Mouse (Mus musculus) embryonic facial prominence, embryonic 12.5 days (tissue): ENCODE measurements around the gene Spsb3. TPM values are rescaled to one million over a fixed set of nuclear protein-coding genes. Genes with fewer than 3 reads are reported as not detected.

Experiments
- ATAC-seq: fragments of 200-750 bp; cut with Nextera tagmentation; 2 replicates; pipeline ENCODE4 v1.8.0; 2017; ENCODE audit not compliant: insufficient number of reproducible peaks, insufficient read depth, low FRiP score, low TSS enrichment
- H3K27ac ChIP-seq: fragments of 300-500 bp; sonication (generic); 2 replicates; pipeline ENCODE4 v1.5.1; 2016; ENCODE audit warnings: mild to moderate bottlenecking
- H3K27me3 ChIP-seq: fragments of 300-500 bp; sonication (generic); 2 replicates; pipeline ENCODE4 v1.6.1; 2016; ENCODE audit warnings: mild to moderate bottlenecking, moderate library complexity
- H3K36me3 ChIP-seq: fragments of 300-500 bp; sonication (generic); 2 replicates; pipeline ENCODE4 v1.6.1; 2016; ENCODE audit warnings: mild to moderate bottlenecking
- H3K4me1 ChIP-seq: fragments of 300-500 bp; sonication (generic); 2 replicates; pipeline ENCODE4 v1.6.1; 2016
- H3K4me2 ChIP-seq: fragments of 300-500 bp; sonication (generic); replicated peaks from 2 replicates; pipeline ENCODE4 v1.6.1; 2016; ENCODE audit warnings: mild to moderate bottlenecking, moderate library complexity
- H3K4me3 ChIP-seq: fragments of 300-500 bp; sonication (generic); 2 replicates; pipeline ENCODE4 v1.5.1; 2016; ENCODE audit warnings: mild to moderate bottlenecking
- H3K9ac ChIP-seq: fragments of 300-500 bp; sonication (generic); 2 replicates; pipeline ENCODE4 v1.6.1; 2016; ENCODE audit warnings: mild to moderate bottlenecking, moderate library complexity
- H3K9me3 ChIP-seq: fragments of 300-500 bp; sonication (generic); 2 replicates; pipeline ENCODE4 v1.6.1; 2016; ENCODE audit warnings: mild to moderate bottlenecking, moderate library complexity
- WGBS: fragments of 180-500 bp; shearing (Covaris S2); methylation state at CpG from one replicate; pipeline ENCODE4 v1.1.7; 2016; 5-methylcytosine and 5-hydroxymethylcytosine counted together
- polyA plus RNA-seq: library from polyadenylated mRNA; unstranded; fragments of >200 nt; fragmentation: Nextera tagmentation; extraction: Ambion mirVana; gene quantifications from 2 replicates; pipeline ENCODE4 v1.2.1, GENCODE M21; 2016

The Spsb3 gene
- polyA plus RNA-seq, 1 experiment from 2014 or later, result 43.3 TPM

GRCm38 (mm10) chr17:24898041-24898854, 11.8 kb downstream of the Spsb3 start:
- ATAC-seq, result no peak
- Histone ChIP-seq H3K4me3 (no peak overlapping the region), H3K9me3 (no peaks in the 10 kb centered on the region), H3K27me3 (no peaks in the 10 kb centered on the region), H3K4me1 (peaks cover 25% of the 10 kb centered on the region), H3K9ac (no peak overlapping the region), H3K27ac (no peak overlapping the region), H3K4me2 (no peak overlapping the region), H3K36me3 (peaks cover 67% of the 10 kb centered on the region)
- whole genome bisulfite sequencing, result 77% methylated on average over 4 of the region's 4 CpGs

GRCm38 (mm10) chr17:24899153-24899552, 12.7 kb downstream of the Spsb3 start:
- 90% methylated on average over 5 of the region's 5 CpGs for WGBS
- Histone ChIP-seq H3K4me3 (no peak overlapping the region), H3K36me3 (peaks cover 73% of the 10 kb centered on the region), H3K9me3 (no peaks in the 10 kb centered on the region), H3K27ac (0 out of 2 replicates have a peak overlapping the region, but pooled peaks have one; percentile 2), H3K4me2 (no peak overlapping the region), H3K27me3 (no peaks in the 10 kb centered on the region), H3K9ac (no peak overlapping the region), H3K4me1 (peaks cover 19% of the 10 kb centered on the region)
- ATAC-seq, result no peak

GRCm38 (mm10) chr17:24900014-24900413, 13.6 kb downstream of the Spsb3 start:
- H3K4me1 ChIP-seq, result peaks cover 16% of the 10 kb centered on the region
- no peaks in the 10 kb centered on the region for H3K27me3 ChIP-seq
- H3K36me3 ChIP-seq, result peaks cover 82% of the 10 kb centered on the region
- 94% methylated on average over 6 of the region's 6 CpGs for WGBS
- H3K27ac ChIP-seq, result no peak overlapping the region
- no peaks in the 10 kb centered on the region for H3K9me3 ChIP-seq
- H3K9ac ChIP-seq, result no peak overlapping the region
- H3K4me3 ChIP-seq, result no peak overlapping the region
- no peak overlapping the region for H3K4me2 ChIP-seq
- ATAC-seq, result no peak

GRCm38 (mm10) chr17:24902124-24902523, 15.7 kb downstream of the Spsb3 start:
- Histone ChIP-seq H3K36me3 (peaks cover 99% of the 10 kb centered on the region), H3K27ac (no peak overlapping the region)
- no peak for ATAC-seq

GRCm38 (mm10) chr17:24902671-24903474, 16.4 kb downstream of the Spsb3 start:
- Histone ChIP-seq H3K36me3 (peaks cover 99% of the 10 kb centered on the region), H3K27ac (no peak overlapping the region)
- ATAC-seq, result no peak

More at GRCm38 (mm10) chr17:24902124-24902523, 15.7 kb downstream of the Spsb3 start:
- Histone ChIP-seq H3K9me3 (no peaks in the 10 kb centered on the region), H3K27me3 (no peaks in the 10 kb centered on the region), H3K4me3 (no peak overlapping the region), H3K9ac (no peak overlapping the region), H3K4me1 (peaks cover 5% of the 10 kb centered on the region), H3K4me2 (no peak overlapping the region)
- WGBS, result 92% methylated on average over 5 of the region's 5 CpGs

GRCm38 (mm10) chr17:24903767-24904166, 17.3 kb downstream of the Spsb3 start:
- H3K9me3 ChIP-seq, result no peaks in the 10 kb centered on the region
- WGBS, result 93% methylated on average over 9 of the region's 9 CpGs
- H3K9ac ChIP-seq, result no peak overlapping the region
- ATAC-seq, result no peak
- H3K36me3 ChIP-seq, result peaks cover 99% of the 10 kb centered on the region
- H3K4me3 ChIP-seq, result no peak overlapping the region
- no peaks in the 10 kb centered on the region for H3K27me3 ChIP-seq
- H3K27ac ChIP-seq, result no peak overlapping the region
- H3K4me1 ChIP-seq, result no peaks in the 10 kb centered on the region
- H3K4me2 ChIP-seq, result no peak overlapping the region

More at GRCm38 (mm10) chr17:24902671-24903474, 16.4 kb downstream of the Spsb3 start:
- WGBS, result 65% methylated on average over 9 of the region's 9 CpGs
- Histone ChIP-seq H3K9ac (no peak overlapping the region), H3K27me3 (no peaks in the 10 kb centered on the region), H3K4me2 (no peak overlapping the region), H3K9me3 (no peaks in the 10 kb centered on the region), H3K4me3 (no peak overlapping the region), H3K4me1 (no peaks in the 10 kb centered on the region)

GRCm38 (mm10) chr17:24907591-24907990, 21.1 kb downstream of the Spsb3 start:
- peaks cover 96% of the 10 kb centered on the region for H3K36me3 ChIP-seq
- no peak overlapping the region for H3K4me3 ChIP-seq
- H3K9me3 ChIP-seq, result no peaks in the 10 kb centered on the region
- H3K4me2 ChIP-seq, result no peak overlapping the region
- H3K27ac ChIP-seq, result no peak overlapping the region
- H3K27me3 ChIP-seq, result no peaks in the 10 kb centered on the region
- no peak overlapping the region for H3K9ac ChIP-seq
- ATAC-seq, result no peak
- H3K4me1 ChIP-seq, result no peaks in the 10 kb centered on the region
- WGBS, result 95% methylated on average over 2 of the region's 2 CpGs

GRCm38 (mm10) chr17:24913984-24914383, 27.5 kb downstream of the Spsb3 start:
- no peak overlapping the region for H3K9ac ChIP-seq
- H3K4me3 ChIP-seq, result no peak overlapping the region
- no peak overlapping the region for H3K4me2 ChIP-seq
- H3K36me3 ChIP-seq, result peaks cover 94% of the 10 kb centered on the region
- H3K4me1 ChIP-seq, result no peaks in the 10 kb centered on the region
- no peak overlapping the region for H3K27ac ChIP-seq
- no peaks in the 10 kb centered on the region for H3K27me3 ChIP-seq
- no peak for ATAC-seq
- H3K9me3 ChIP-seq, result no peaks in the 10 kb centered on the region

GRCm38 (mm10) chr17:24923246-24923645, 36.8 kb downstream of the Spsb3 start:
- Histone ChIP-seq H3K27me3 (no peaks in the 10 kb centered on the region), H3K27ac (no peak overlapping the region), H3K4me3 (no peak overlapping the region), H3K36me3 (peaks cover 81% of the 10 kb centered on the region), H3K4me2 (no peak overlapping the region), H3K4me1 (no peaks in the 10 kb centered on the region), H3K9me3 (no peaks in the 10 kb centered on the region), H3K9ac (no peak overlapping the region)
- no peak for ATAC-seq
- 91% methylated on average over 1 of the region's 1 CpGs for WGBS

GRCm38 (mm10) chr17:24929506-24929905, 43.1 kb downstream of the Spsb3 start:
- H3K4me1 ChIP-seq, result peaks cover 1% of the 10 kb centered on the region
- H3K9me3 ChIP-seq, result no peaks in the 10 kb centered on the region
- WGBS, result 85% methylated on average over 1 of the region's 1 CpGs
- no peak overlapping the region for H3K27ac ChIP-seq
- no peak overlapping the region for H3K4me3 ChIP-seq
- ATAC-seq, result no peak
- no peaks in the 10 kb centered on the region for H3K27me3 ChIP-seq
- no peak overlapping the region for H3K9ac ChIP-seq
- peaks cover 34% of the 10 kb centered on the region for H3K36me3 ChIP-seq
- H3K4me2 ChIP-seq, result no peak overlapping the region

- no peak overlapping the region for H3K4me3 ChIP-seq
- no peak overlapping the region for H3K9ac ChIP-seq
- peaks cover 18% of the 10 kb centered on the region for H3K36me3 ChIP-seq
- H3K4me2 ChIP-seq, result no peak overlapping the region
- H3K9me3 ChIP-seq, result no peaks in the 10 kb centered on the region
- 87% methylated on average over 4 of the region's 4 CpGs for WGBS
- no peak overlapping the region for H3K27ac ChIP-seq
- H3K27me3 ChIP-seq, result no peaks in the 10 kb centered on the region
- H3K4me1 ChIP-seq, result peaks cover 15% of the 10 kb centered on the region
- no peak for ATAC-seq
Observed at GRCm38 (mm10) chr17:24932431-24932830, 46.0 kb downstream of the Spsb3 start.

GRCm38 (mm10) chr17:24933163-24933562, 46.7 kb downstream of the Spsb3 start:
- no peak for ATAC-seq
- Histone ChIP-seq H3K36me3 (peaks cover 12% of the 10 kb centered on the region; the same call in 1 of the 2 replicates), H3K27ac (no peak overlapping the region), H3K9ac (no peak overlapping the region), H3K27me3 (no peaks in the 10 kb centered on the region), H3K4me3 (no peak overlapping the region), H3K4me2 (no peak overlapping the region), H3K4me1 (peaks cover 15% of the 10 kb centered on the region), H3K9me3 (no peaks in the 10 kb centered on the region)
- 84% methylated on average over 4 of the region's 4 CpGs for WGBS
